Mouse (Mus musculus) lung, postnatal 0 days (tissue): Measurements from ENCODE around the gene Atr.

ENCODE experiments used
- CTCF ChIP-seq: IDR thresholded peaks from 2 replicates; pipeline ENCODE4 v1.5.1; 2016; ENCODE audit warnings: antibody characterized with exemption, mild to moderate bottlenecking
- EP300 ChIP-seq: IDR thresholded peaks from 2 replicates; pipeline ENCODE4 v1.6.1; 2016; ENCODE audit warnings: antibody characterized with exemption, mild to moderate bottlenecking, control low read depth

- TF ChIP-seq CTCF (no peak), EP300 (no peak)
Observed at GRCm38 (mm10) chr9:95882751-95883150, 25.4 kb downstream of the Atr start.
